Mouse (Mus musculus) 416B (cell line): Measurements from ENCODE around the gene Neil1.

ENCODE experiments used
- DNase-seq: peaks from one replicate; pipeline ENCODE4 v3.0.0; 2011; ENCODE audit warnings: low read depth

Gene Neil1

GRCm38 (mm10) chr9:57148144-57148878 is at the start of gene Neil1:
TSS of gene Neil1 (minus strand) at chr9:57148305.
- peak; percentile 98 for DNase-seq

GRCm38 (mm10) chr9:57197414-57197813 is 49.3 kb upstream of the Neil1 start:
- no peak for DNase-seq

- DNase-seq: no peak
Measured at GRCm38 (mm10) chr9:57196708-57197107, 48.6 kb upstream of the Neil1 start.

GRCm38 (mm10) chr9:57168411-57168810 is 20.3 kb upstream of the Neil1 start:
- peak; percentile 24 for DNase-seq

- no peak for DNase-seq
Measured at GRCm38 (mm10) chr9:57166173-57166572, 18.1 kb upstream of the Neil1 start.

- DNase-seq: no peak
Measured at GRCm38 (mm10) chr9:57163137-57163536, 15.0 kb upstream of the Neil1 start.

- DNase-seq: peak; percentile 78
Measured at GRCm38 (mm10) chr9:57162496-57162895, 14.4 kb upstream of the Neil1 start.

- no peak for DNase-seq
Measured at GRCm38 (mm10) chr9:57158506-57158905, 10.4 kb upstream of the Neil1 start.

- DNase-seq: peak; percentile 98
Measured at GRCm38 (mm10) chr9:57158013-57158470, 9.9 kb upstream of the Neil1 start, which contains the start of gene Commd4. TSS of gene Commd4 (minus strand) at chr9:57158331.

- no peak for DNase-seq
Measured at GRCm38 (mm10) chr9:57157499-57157898, 9.4 kb upstream of the Neil1 start.

GRCm38 (mm10) chr9:57156823-57157222 is 8.7 kb upstream of the Neil1 start:
- DNase-seq: no peak

GRCm38 (mm10) chr9:57156383-57156782 is 8.3 kb upstream of the Neil1 start:
- no peak for DNase-seq

- no peak for DNase-seq
Measured at GRCm38 (mm10) chr9:57152331-57152730, 4.2 kb upstream of the Neil1 start.

GRCm38 (mm10) chr9:57150192-57150591 is 2.1 kb upstream of the Neil1 start:
- no peak for DNase-seq

GRCm38 (mm10) chr9:57149021-57149420 is 916 bp upstream of the Neil1 start:
- no peak for DNase-seq

- no peak for DNase-seq
Measured at GRCm38 (mm10) chr9:57147205-57148143, 631 bp downstream of the Neil1 start.

- DNase-seq: no peak
Measured at GRCm38 (mm10) chr9:57146451-57147066, 1.5 kb downstream of the Neil1 start.

GRCm38 (mm10) chr9:57144830-57145229 is 3.3 kb downstream of the Neil1 start:
- DNase-seq: no peak

GRCm38 (mm10) chr9:57143212-57143611 is 4.9 kb downstream of the Neil1 start:
- no peak for DNase-seq

GRCm38 (mm10) chr9:57141417-57142353 is 6.4 kb downstream of the Neil1 start:
- no peak for DNase-seq

GRCm38 (mm10) chr9:57139571-57139970 is 8.5 kb downstream of the Neil1 start:
- DNase-seq: no peak
